Mouse (Mus musculus) forebrain, embryonic 14.5 days (tissue): Measurements from ENCODE around the gene Col4a2. TPM values are rescaled to one million over a fixed set of nuclear protein-coding genes. Genes with fewer than 3 reads are reported as not detected.

Source experiments
- ATAC-seq: fragments of 200-750 bp; cut with Nextera tagmentation; 2 replicates; pipeline ENCODE4 v1.8.0; 2017; ENCODE audit warnings: mild to moderate bottlenecking, moderate library complexity
- DNase-seq: peaks from one replicate; pipeline ENCODE4 v3.0.0-alpha.2; 2015; ENCODE audit warnings: low spot score
- H3K27ac ChIP-seq: fragments of 300-500 bp; sonication (generic); 2 replicates; pipeline ENCODE4 v1.5.1; 2014; ENCODE audit warnings: low read depth, mild to moderate bottlenecking, control low read depth, low read length, moderate library complexity
- H3K27me3 ChIP-seq: fragments of 300-500 bp; sonication (generic); replicated peaks from 2 replicates; pipeline ENCODE4 v1.6.1; 2014; ENCODE audit warnings: low read length, control low read depth, mixed read lengths; ENCODE audit not compliant: control insufficient read depth, insufficient read depth
- H3K36me3 ChIP-seq: fragments of 300-500 bp; sonication (generic); 2 replicates; pipeline ENCODE4 v1.6.1; 2014; ENCODE audit warnings: low read length, control low read depth; ENCODE audit not compliant: control insufficient read depth, insufficient read depth
- H3K4me1 ChIP-seq: fragments of 300-500 bp; sonication (generic); 2 replicates; pipeline ENCODE4 v1.6.1; 2014; ENCODE audit warnings: antibody characterized with exemption, low read length, control low read depth; ENCODE audit not compliant: control insufficient read depth, insufficient read depth
- H3K4me2 ChIP-seq: fragments of 300-500 bp; sonication (generic); 2 replicates; pipeline ENCODE4 v1.6.1; 2014; ENCODE audit warnings: mild to moderate bottlenecking, control low read depth, low read length
- H3K4me3 ChIP-seq: fragments of 300-500 bp; sonication (generic); 2 replicates; pipeline ENCODE4 v1.5.1; 2014; ENCODE audit warnings: low read depth, low read length, control low read depth
- H3K9ac ChIP-seq: fragments of 300-500 bp; sonication (generic); 2 replicates; pipeline ENCODE4 v1.6.1; 2014; ENCODE audit warnings: mild to moderate bottlenecking, low read length, control low read depth, moderate library complexity
- H3K9me3 ChIP-seq: fragments of 300-500 bp; sonication (generic); replicated peaks from 2 replicates; pipeline ENCODE4 v1.6.1; 2016; ENCODE audit warnings: low read length, control low read depth, mixed read lengths; ENCODE audit not compliant: control insufficient read depth
- WGBS: fragments of 180-500 bp; shearing (Covaris S2); extraction: QIAGEN DNeasy Blood & Tissue Kit; methylation state at CpG from one replicate; pipeline ENCODE4 v1.1.7; 2014; 5-methylcytosine and 5-hydroxymethylcytosine counted together
- polyA plus RNA-seq: library from polyadenylated mRNA; unstranded; fragments of >200 nt; fragmentation: Nextera tagmentation; extraction: Ambion mirVana; gene quantifications from 2 replicates; pipeline ENCODE4 v1.2.1, GENCODE M21; 2014

Gene Col4a2
- polyA plus RNA-seq, 1 experiment from 2014 or later: 19.1 TPM

DNA sequence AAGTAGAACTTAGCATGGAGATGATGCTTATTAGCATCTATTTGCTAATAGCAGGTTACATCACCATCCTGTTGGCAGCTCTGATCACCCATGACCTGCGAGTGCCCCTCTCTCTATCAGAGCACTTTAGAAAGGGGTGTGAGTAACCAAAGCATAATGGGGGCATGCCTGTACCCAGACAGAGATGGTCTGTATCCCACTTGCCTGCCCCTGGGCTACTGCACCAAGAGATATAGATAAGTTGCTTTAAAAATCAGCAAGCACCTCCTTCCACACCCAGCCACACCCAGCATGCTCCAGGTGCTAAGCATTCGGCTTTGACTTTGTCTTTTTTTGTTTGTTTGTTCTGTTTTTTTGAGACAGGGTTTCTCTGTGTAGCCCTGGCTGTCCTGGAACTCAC, 163.3 kb downstream of the Col4a2 start:
- no peak for ATAC-seq
- no peak overlapping the region for H3K4me3 ChIP-seq
- 25% methylated on average over 2 of the region's 2 CpGs for WGBS

DNA sequence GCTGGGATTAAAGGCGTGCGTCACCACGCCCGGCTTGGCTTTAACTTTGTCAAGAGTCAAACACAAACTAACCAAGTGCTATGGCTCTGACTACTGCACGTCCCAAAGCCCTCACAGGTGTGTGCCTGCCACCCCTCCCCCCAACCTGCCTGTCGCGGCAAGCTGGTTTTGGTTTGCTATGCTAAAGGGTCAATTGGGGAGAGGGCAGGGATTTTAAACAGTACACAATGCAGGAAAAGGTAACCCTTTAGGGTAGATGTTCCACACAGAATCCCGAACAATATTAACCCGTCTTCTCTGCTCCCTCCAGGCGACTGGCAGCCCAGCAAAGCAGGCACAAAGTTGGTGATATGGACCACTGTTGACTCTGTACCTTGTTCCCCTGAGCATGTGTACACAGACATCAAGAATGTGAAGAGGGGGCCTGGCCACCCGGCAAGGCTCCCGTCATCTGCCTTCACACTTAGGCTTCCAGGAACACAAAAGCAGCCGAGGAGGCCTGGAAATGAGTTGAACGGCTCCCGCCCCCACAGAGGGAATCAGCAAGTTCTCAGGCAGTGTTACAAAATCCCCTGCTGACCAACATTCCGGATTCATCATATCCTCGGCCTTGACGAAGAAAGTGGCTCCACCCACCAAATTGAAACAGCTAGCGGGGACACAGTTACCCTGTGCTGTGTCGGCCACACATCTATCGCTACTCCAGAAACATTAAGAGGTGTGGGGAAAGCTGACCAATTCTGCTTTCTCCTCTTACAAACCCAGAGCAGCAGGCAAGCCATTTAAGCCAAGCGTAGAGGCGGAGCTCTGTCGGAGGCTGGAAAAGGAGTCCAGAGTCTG, 164.0 kb downstream of the Col4a2 start:
- ATAC-seq: 0 out of 2 replicates have a peak, but pooled peaks have one; percentile 26
- peaks cover 9% of the 10 kb centered on the region; the same call in 1 of the 2 replicates for H3K4me1 ChIP-seq
- H3K4me3 ChIP-seq: peak overlapping the region; percentile 8; the same call in 1 of the 2 replicates
- no peak overlapping the region for H3K9ac ChIP-seq
- H3K27ac ChIP-seq: no peak overlapping the region
- H3K4me2 ChIP-seq: peak overlapping the region; percentile 16; the same call in 1 of the 2 replicates
- WGBS: 7% methylated on average over 24 of the region's 24 CpGs
- H3K27me3 ChIP-seq: peaks cover 66% of the 10 kb centered on the region
- no peaks in the 10 kb centered on the region for H3K9me3 ChIP-seq
- DNase-seq: no peak
- H3K36me3 ChIP-seq: no peaks in the 10 kb centered on the region

More for the DNA sequence above, 163.3 kb downstream of the Col4a2 start:
- peaks cover 9% of the 10 kb centered on the region for H3K4me1 ChIP-seq
- DNase-seq: no peak
- H3K36me3 ChIP-seq: no peaks in the 10 kb centered on the region
- no peak overlapping the region for H3K4me2 ChIP-seq
- H3K27ac ChIP-seq: no peak overlapping the region
- H3K9me3 ChIP-seq: no peaks in the 10 kb centered on the region
- peaks cover 64% of the 10 kb centered on the region for H3K27me3 ChIP-seq
- no peak overlapping the region for H3K9ac ChIP-seq

DNA sequence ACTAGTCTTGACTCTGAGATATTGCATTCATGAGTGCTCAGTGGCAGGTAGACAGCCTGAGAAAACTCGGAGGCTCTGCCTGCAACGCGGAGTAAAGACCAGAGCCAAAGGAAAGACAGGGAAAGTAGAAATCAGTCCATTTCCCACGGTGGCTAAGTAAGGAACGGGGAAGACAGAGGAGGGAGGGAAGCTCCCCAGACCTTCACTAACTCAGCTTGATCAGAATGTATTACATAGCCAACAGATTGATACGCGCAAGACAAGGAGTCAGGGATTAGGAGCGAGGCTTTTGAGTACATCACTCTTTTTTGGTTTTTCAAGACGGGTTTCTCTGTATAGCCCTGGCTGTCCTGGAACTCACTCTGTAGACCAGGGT, 164.6 kb downstream of the Col4a2 start:
- Histone ChIP-seq H3K9me3 (no peaks in the 10 kb centered on the region), H3K4me3 (no peak overlapping the region), H3K4me2 (peak overlapping the region; percentile 16; the same call in 1 of the 2 replicates), H3K4me1 (peaks cover 9% of the 10 kb centered on the region; the same call in 1 of the 2 replicates), H3K27ac (no peak overlapping the region), H3K36me3 (no peaks in the 10 kb centered on the region), H3K27me3 (peaks cover 66% of the 10 kb centered on the region), H3K9ac (no peak overlapping the region)
- WGBS: 7% methylated on average over 9 of the region's 9 CpGs
- DNase-seq (no peak), ATAC-seq (no peak)

DNA sequence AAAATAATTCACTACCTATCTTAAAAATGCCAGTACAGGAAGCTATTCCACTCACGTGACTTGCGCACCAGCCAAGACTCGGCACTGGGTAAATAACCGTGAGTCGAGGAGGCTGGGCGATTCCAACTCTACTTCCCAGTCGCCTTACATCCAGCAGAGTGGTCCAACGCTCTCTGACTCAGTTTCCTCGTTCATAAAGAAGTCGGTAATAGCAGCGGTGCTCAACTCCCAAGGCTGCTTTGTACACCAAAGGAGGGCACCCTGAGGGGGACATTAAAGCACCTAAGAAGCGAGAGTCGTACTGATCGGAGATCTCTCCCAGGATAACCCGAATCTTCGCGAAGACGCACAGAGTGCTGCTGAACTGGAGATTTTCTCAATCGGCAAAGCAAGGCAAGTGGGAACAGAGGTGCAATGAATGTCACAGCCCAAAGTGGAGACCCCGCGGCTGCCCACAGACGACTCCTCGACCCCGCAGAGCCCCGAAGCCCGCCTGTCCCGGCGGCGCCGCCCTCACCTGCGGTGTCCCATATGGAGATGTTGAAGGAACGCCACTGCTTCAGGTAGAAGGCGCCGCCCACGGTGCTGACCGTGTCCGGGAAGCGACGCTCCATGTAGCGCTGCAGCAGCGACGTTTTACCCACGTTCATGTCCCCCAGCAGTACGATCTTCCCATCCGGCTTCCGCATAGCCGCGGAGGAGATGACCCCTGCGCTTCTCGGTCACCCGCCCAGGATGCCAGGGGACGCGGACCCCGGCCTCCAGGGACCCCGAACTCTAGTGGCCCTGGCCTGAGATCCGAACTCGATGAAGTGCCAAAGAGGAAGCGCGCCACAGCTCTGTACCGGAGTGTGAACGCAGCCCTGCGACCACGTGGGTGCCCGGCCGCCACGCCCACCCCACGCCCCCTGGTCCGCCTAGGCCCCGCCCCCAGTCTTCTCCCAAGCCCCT, 165.5 kb downstream of the Col4a2 start, which contains the start of gene Rab20:
Gene Rab20 (minus strand): TSS at position 900 of the 951 bp plus-strand sequence.
- no peaks in the 10 kb centered on the region for H3K36me3 ChIP-seq
- DNase-seq (peak; percentile 56), ATAC-seq (peak; percentile 87)
- H3K9me3 ChIP-seq: no peaks in the 10 kb centered on the region
- H3K27me3 ChIP-seq: peaks cover 66% of the 10 kb centered on the region
- H3K4me3 ChIP-seq: peak within 1 kb of the TSS; percentile 44
- peak within 1 kb of the TSS; percentile 47; the same call in 1 of the 2 replicates for H3K9ac ChIP-seq
- H3K4me1 ChIP-seq: peaks cover 9% of the 10 kb centered on the region; the same call in 1 of the 2 replicates
- no peak within 1 kb of the TSS for H3K27ac ChIP-seq
- H3K4me2 ChIP-seq: peak within 1 kb of the TSS; percentile 97
- WGBS: under 1% methylated on average over 61 of the region's 69 CpGs

DNA sequence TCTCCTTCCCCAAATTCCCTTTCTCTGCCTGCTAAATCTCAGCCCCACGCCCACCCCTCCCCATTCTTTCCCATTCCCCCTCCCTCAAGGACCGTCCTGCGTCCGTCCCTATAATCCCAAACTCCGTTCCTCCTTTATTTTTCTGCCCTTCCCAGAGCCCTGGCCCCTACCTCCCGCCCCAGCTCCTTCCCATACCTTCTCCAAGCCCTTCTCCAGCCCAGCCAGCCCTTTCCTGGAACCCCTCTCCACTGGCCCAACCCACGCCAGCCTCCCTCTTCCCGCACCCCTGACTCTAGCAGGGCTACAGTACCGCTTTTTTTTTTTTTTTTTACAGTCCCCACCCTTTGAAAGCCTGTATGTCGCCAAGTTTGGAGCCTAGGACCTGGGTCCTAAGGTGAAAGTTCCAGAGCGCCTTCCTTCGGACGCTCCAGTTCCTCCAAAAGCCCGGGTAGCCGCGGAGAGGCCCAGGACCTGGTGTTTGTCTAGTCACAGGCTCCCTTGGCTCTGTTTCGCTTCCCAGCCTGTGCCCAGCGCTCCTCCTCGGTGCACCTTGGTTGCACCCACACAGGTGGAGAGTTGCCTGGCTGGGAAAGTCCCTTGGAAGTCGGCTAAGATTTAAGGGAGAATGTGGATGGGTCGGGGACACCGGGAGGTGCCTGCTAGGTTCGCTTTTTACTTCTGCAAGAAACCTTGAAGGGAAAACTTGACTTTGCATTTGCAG, 166.4 kb downstream of the Col4a2 start:
- no peak overlapping the region for H3K27ac ChIP-seq
- ATAC-seq (0 out of 2 replicates have a peak, but pooled peaks have one; percentile 36), DNase-seq (no peak)
- H3K4me2 ChIP-seq: peak overlapping the region; percentile 97
- peak overlapping the region; percentile 44; the same call in 1 of the 2 replicates for H3K4me3 ChIP-seq
- 2% methylated on average over 23 of the region's 23 CpGs for WGBS
- H3K9ac ChIP-seq: no peak overlapping the region; the same call in 1 of the 2 replicates
- no peaks in the 10 kb centered on the region for H3K9me3 ChIP-seq
- H3K36me3 ChIP-seq: no peaks in the 10 kb centered on the region
- H3K4me1 ChIP-seq: peaks cover 9% of the 10 kb centered on the region; the same call in 1 of the 2 replicates
- H3K27me3 ChIP-seq: peaks cover 66% of the 10 kb centered on the region

- Histone ChIP-seq H3K4me2 (no peak overlapping the region), H3K4me1 (peaks cover 9% of the 10 kb centered on the region; the same call in 1 of the 2 replicates), H3K27ac (no peak overlapping the region), H3K9ac (no peak overlapping the region), H3K36me3 (no peaks in the 10 kb centered on the region), H3K9me3 (no peaks in the 10 kb centered on the region), H3K27me3 (peaks cover 62% of the 10 kb centered on the region), H3K4me3 (no peak overlapping the region)
- ATAC-seq: no peak
- WGBS: 5% methylated on average over 14 of the region's 14 CpGs
- DNase-seq: no peak
Measured at GRCm38 (mm10) chr8:11479591-11479990, 167.0 kb downstream of the Col4a2 start.

DNA sequence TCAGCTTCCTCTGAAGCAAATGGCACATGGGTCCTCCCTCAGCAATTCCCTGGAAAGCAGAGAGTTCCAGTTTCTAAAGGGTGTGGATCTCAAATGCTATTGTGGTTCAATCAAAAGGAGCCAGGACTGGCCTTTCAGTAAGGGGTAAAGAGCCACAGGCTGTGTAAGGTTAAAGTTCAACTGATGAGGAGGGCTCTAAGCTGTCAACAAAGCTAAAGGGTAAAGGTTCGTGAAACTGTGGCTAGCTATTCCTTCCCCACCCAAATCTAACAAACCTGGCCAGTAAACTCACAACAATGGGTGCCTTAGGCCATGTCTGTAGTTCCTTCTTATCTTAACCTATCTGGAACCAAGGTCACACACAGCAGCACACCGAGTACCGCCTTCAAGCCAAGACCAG, 169.3 kb downstream of the Col4a2 start:
- H3K27ac ChIP-seq: no peak overlapping the region
- DNase-seq: no peak
- H3K27me3 ChIP-seq: peaks cover 42% of the 10 kb centered on the region
- no peaks in the 10 kb centered on the region for H3K36me3 ChIP-seq
- WGBS: 60% methylated on average over 3 of the region's 3 CpGs
- H3K9ac ChIP-seq: no peak overlapping the region
- H3K9me3 ChIP-seq: no peaks in the 10 kb centered on the region
- ATAC-seq: no peak
- H3K4me3 ChIP-seq: no peak overlapping the region
- H3K4me2 ChIP-seq: no peak overlapping the region
- H3K4me1 ChIP-seq: peaks cover 9% of the 10 kb centered on the region; the same call in 1 of the 2 replicates

DNA sequence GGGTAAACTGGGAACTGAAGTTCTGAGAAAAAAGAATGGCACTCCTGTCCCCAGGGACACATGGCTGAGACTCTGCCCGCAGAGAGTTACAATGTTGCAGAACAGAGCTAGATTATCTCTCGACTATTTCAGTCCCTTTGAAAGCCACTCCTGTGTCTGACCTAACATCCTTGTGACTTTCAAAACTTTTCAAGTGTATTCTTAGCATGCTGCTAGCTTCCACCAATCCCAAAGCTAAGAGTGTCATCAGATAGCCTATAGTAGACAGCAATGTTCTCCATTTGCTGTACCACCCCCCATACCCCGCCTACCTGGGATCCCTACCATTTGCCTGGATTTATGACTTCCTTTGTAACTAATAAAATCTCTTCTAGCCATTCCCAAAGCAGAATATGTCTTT, 169.9 kb downstream of the Col4a2 start:
- ATAC-seq: no peak
- Histone ChIP-seq H3K36me3 (no peaks in the 10 kb centered on the region), H3K4me1 (peaks cover 9% of the 10 kb centered on the region; the same call in 1 of the 2 replicates), H3K4me2 (no peak overlapping the region), H3K27me3 (peaks cover 35% of the 10 kb centered on the region), H3K27ac (no peak overlapping the region), H3K9me3 (no peaks in the 10 kb centered on the region), H3K9ac (no peak overlapping the region), H3K4me3 (no peak overlapping the region)
- WGBS: 83% methylated on average over 3 of the region's 3 CpGs
- DNase-seq: no peak
